Mouse (Mus musculus): ENCODE results near the gene Cep128. TPM values are rescaled to one million over a fixed set of nuclear protein-coding genes. Genes with fewer than 3 reads are reported as not detected.
A peak's percentile ranks its signal among the peaks of the same experiment; 100 is the strongest.

The Cep128 gene
- total RNA-seq, 2 experiments from 2014 or later = 8.4 to 9.3 TPM

DNA sequence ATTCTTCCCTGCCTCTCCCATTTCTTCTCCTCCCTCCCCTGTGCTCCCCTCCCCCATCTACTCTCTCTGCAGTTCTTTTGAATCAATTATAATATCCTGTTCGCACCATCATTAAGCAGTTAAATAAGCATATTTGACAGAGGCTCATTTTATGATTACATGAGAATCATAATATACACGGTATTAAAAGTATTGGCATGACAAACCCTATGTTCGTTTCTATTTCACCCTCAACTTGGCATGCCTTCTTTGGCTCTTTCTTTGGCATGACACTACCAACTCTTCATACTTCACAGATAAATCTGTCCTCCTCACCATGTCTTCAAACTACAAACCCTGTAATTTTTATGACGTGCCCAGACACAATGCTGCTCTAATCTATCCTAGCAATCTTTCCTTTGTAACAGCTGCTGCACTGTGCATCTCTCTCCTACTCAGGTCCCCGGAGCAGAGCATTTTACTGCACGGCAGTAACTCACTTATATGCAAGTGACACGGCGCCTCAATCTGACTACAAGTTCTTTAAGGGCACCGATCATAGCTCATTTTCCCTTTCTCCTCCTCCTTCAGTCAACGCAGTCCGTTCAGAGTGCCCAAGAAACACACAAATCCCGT lies 324.4 kb downstream of the Cep128 start:
- no peak for TF ChIP-seq CTCF (conservative IDR thresholded peaks at IDR 0.05)
- H3K27ac ChIP-seq = no peak overlapping the region
- H3K4me3 ChIP-seq = no peak overlapping the region
- no peak for DNase-seq (ENCODE audit: low spot score in 2 of 2)

DNA sequence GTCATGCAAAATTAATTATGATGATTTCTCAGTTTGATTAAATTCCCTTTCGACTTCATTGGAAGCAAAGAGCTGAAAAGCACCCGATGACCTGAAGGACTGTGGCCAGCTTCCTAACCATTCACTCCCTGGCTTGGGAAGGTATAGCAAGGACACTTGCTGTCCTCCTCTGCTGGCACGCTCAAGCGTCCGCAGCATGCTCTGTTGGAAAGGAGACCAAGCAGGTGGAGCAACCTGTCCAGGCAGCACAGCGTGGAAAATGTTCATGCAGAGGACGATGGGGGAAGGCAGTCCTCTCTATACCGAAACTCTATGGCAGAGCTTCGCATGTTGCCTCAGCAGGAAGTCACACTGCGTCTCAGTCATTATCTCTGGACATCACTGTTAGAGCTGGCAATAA lies 327.3 kb downstream of the Cep128 start:
- no peak for DNase-seq (ENCODE audit: low spot score in 2 of 2)
- no peak overlapping the region for H3K4me3 ChIP-seq
- TF ChIP-seq CTCF (conservative IDR thresholded peaks at IDR 0.05) = no peak
- no peak overlapping the region for H3K27ac ChIP-seq

DNA sequence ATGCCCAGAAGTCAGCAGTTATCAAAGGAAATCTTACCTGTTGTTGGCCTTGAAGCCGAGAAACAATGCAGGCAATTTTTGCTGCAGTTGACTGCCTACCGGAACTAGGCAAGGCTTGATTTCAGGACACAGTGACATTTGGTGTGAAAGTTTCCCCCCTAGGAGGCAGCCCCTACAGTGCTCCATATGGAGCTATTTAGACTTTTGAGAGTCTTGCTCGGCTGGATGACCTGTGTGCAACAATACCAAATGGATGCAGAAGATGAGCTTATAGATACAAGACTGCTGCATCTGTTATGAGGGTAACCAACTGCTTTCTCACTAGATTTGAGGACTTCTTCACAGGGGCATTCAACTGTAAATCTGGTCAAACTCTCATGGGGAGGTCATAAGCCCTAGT lies 331.9 kb downstream of the Cep128 start:
- Histone ChIP-seq H3K4me3 (no peak overlapping the region), H3K27ac (no peak overlapping the region)
- TF ChIP-seq CTCF (conservative IDR thresholded peaks at IDR 0.05) = no peak
- DNase-seq (ENCODE audit: low spot score in 2 of 2) = no peak

DNA sequence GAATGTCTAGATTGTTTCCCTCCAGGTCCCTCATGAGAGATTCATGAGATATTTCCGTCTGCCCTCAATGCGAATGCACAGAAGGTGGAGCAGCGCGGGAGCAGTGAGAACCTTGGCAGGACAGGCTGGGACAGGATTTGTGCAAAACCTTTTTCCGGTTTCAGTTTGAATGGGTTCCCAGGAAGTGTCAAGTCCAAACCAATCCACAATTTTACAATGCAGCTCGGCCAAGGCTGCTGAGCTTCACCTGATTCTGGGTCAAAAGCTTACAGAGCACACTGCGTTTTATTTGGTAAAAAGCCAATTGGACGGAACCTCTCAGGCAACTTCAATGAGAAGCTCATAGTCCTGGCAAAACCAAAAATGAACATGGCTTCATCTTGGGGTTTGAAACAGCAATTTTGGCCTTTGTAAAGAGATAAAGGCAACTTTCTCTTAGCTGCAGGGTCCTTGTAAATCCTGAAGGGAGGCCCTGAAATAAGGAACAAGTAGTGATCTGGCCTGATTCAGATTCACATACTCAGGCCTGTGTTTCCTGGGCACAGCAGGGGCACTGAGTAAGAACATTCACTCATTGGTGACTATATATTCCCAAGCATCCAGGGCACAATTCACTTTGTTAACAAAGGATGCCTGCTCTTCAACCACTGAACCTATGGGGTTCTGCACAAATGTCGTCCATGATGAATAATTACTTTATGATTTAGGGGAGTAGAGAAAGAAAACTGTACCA lies 333.4 kb downstream of the Cep128 start:
- TF ChIP-seq CTCF (conservative IDR thresholded peaks at IDR 0.05) = no peak
- H3K27ac ChIP-seq = peak overlapping the region; percentile 39; the same call in 1 of the 2 replicates

DNA sequence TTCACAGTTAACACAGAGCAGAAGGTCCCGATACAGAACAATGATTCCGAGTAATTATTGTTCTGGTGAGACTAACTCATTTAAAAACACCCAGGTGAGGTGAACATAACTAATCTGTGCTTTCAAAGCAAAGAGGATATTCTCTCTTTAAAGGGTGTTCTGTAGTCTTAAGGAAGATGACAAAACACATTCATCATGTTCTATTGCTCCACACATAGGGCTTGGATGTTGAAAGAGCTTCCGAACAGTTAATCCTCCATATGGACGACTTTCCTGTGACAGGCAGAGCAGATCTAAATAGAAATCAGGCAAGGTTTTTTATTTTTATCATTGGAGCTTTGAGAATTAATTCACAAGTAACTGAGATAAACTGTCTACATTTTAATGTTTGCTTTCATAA lies 342.8 kb downstream of the Cep128 start:
- H3K27ac ChIP-seq = peak overlapping the region; percentile 7; the same call in 1 of the 2 replicates
- peak in 1 of 2 experiments; percentile 4 for DNase-seq (ENCODE audit: low spot score in 2 of 2)
- no peak overlapping the region for H3K4me3 ChIP-seq
- no peak for TF ChIP-seq CTCF (conservative IDR thresholded peaks at IDR 0.05)

More for the DNA sequence above, 333.4 kb downstream of the Cep128 start:
- H3K4me3 ChIP-seq = no peak overlapping the region
- peak; percentile 13 to 18 for DNase-seq (ENCODE audit: low spot score in 2 of 2)

DNA sequence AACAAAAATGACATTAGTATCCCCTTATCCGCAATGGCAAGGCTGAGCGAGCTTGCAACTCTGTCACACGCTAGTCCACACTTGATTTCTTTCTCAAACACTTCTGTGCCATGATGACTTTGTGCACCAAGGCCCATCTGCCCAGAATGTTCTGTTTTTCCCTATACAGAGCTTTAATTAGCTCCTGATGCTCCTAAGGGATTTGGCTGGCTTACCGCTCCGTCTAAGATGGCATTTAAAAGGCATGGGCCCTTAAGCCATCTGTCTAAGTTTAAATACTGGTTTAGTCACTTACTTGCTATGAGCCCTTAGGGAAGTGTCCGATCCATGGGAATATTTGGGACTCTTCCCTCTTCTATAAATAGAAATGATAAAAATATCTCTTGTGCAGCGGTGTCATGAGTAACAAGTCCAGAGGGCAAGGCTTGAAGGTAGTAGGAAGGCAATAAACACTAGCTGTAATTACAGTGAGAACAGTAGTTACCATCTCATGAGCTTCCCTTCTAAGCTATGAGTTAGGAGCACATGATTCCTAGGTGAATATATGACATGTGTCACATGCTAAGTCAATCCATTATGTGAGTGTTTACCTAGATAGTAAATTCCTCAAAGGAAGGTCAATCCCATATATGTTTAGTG lies 343.8 kb downstream of the Cep128 start:
- DNase-seq (ENCODE audit: low spot score in 2 of 2) = peak in 1 of 2 experiments; percentile 15
- Histone ChIP-seq H3K4me3 (no peak overlapping the region), H3K27ac (no peak overlapping the region)
- TF ChIP-seq CTCF (conservative IDR thresholded peaks at IDR 0.05) = no peak

DNA sequence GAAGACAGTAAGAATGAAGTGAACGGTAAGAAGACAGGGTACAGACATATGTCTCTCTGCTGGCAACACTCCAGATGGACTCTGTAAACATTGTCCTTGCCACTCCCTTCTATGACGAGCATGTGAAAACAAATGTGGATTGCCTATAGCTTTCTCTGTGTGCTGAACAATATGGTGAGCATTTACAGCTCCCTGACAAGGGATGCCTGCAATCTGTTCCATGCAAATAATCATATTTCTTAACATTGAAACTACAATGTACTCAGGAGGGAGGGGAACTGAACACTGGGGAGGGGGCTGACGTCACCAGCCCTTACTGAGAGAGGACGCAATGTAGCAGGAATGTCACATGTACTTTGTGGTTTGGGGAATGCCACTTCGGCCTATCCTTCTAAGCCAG lies 355.1 kb downstream of the Cep128 start:
- DNase-seq (ENCODE audit: low spot score in 2 of 2) = no peak
- H3K27ac ChIP-seq = no peak overlapping the region
- no peak for TF ChIP-seq CTCF (conservative IDR thresholded peaks at IDR 0.05)
- H3K4me3 ChIP-seq = no peak overlapping the region

DNA sequence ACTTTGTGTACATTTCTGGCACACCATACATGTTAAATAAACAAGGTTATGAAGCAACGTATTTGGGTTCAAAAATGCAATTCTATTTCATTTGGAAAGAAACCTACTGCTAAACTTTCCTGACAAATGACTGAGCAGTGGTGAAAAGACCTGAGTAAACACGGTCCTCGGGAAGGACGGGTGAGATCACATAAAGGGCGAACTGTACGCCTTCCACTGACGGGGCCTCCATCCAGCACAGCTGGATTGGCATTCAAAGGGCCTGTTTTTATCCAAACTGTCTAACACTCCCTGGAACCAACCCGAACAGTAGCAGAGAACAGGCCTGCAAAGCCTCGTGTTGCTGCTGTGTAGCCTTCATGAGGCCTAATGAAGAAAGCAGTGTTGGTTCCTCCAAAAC lies 356.5 kb downstream of the Cep128 start:
- DNase-seq (ENCODE audit: low spot score in 2 of 2) = no peak
- Histone ChIP-seq H3K27ac (no peak overlapping the region), H3K4me3 (no peak overlapping the region)
- TF ChIP-seq CTCF (conservative IDR thresholded peaks at IDR 0.05) = no peak

DNA sequence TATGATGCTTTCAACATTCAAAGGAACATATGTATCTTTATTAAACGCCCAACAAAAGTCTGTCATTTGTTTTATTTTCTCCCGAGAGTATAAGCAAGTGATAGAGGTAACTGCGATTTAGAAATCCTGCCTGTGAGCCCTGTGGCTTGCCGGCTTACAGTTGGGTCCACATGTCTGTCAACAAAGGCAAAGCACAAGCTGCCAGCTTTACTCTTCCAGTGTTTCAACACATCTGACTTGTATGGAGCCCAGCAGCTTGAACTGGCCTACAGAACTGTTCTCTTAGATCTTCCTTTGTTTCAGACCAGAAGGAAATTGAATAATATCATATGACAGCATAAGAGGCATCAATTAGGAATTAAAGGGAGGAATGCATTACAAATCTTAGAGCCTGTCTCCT lies 357.1 kb downstream of the Cep128 start:
- Histone ChIP-seq H3K4me3 (no peak overlapping the region), H3K27ac (no peak overlapping the region)
- no peak for TF ChIP-seq CTCF (conservative IDR thresholded peaks at IDR 0.05)
- no peak for DNase-seq (ENCODE audit: low spot score in 2 of 2)

DNA sequence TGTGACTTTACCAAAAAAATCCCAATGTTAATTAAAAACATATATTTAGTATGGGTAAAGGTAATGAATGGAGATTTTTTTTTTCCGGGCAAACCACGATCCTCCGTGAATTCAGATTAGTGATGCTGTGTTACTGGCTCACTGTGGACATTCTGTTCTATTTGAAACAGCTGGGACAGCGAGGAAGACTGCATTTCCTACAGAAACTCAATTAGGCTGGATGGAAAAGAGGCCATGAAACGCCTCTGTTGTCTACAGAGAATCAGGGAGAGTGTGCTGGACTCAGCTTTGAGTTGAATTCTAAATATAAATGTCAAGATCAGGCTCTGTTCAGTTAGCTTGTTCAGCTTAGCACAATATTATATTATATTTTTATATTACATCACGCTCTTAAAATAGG lies 369.1 kb downstream of the Cep128 start:
- TF ChIP-seq CTCF (conservative IDR thresholded peaks at IDR 0.05) = no peak
- peak overlapping the region; percentile 36; the same call in 1 of the 2 replicates for H3K27ac ChIP-seq
- no peak for DNase-seq (ENCODE audit: low spot score in 2 of 2)

DNA sequence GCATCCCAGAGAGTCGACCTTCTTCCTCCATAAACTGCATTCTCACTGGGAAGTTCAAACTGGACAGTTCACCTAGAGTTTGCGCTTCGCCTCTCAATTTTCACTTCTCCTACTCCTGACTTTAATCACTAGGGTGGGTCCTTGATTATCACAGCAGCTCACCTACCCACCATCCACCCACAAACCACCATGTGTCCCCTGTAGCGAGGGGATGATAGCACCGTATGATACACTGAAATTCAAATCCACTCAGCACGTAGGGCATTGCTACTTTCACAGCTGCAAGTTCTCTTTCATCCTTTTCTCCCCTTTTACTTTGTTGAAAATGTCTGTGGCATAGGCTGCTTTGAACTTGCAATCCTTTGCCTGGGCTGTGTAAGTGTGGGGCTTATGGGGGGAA lies 371.2 kb downstream of the Cep128 start:
- DNase-seq (ENCODE audit: low spot score in 2 of 2) = no peak
- no peak for TF ChIP-seq CTCF (conservative IDR thresholded peaks at IDR 0.05)
- no peak overlapping the region for H3K27ac ChIP-seq

More for the DNA sequence above, 369.1 kb downstream of the Cep128 start:
- H3K4me3 ChIP-seq = no peak overlapping the region

DNA sequence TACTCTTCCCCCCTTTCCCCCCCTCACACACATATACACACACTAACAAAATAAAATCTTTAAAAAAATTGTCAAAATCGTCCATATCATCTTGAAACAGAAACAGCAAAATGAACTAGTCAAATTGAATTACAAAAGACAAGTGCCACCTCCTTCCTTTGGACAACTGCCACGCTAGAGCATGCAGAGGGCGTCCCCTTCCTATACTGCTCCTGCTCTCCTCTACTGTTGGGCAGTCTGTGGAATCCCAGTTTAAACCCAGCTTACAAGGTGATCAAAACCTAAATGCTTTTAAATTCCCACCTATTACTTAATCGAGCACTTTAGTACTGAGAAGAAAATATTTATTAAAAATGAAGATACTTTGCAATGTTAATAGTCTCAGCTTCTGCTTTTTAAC lies 372.0 kb downstream of the Cep128 start:
- TF ChIP-seq CTCF (conservative IDR thresholded peaks at IDR 0.05) = no peak
- DNase-seq (ENCODE audit: low spot score in 2 of 2) = no peak
- H3K4me3 ChIP-seq = no peak overlapping the region
- H3K27ac ChIP-seq = peak overlapping the region; percentile 20; the same call in 1 of the 2 replicates

More for the DNA sequence above, 371.2 kb downstream of the Cep128 start:
- no peak overlapping the region for H3K4me3 ChIP-seq

DNA sequence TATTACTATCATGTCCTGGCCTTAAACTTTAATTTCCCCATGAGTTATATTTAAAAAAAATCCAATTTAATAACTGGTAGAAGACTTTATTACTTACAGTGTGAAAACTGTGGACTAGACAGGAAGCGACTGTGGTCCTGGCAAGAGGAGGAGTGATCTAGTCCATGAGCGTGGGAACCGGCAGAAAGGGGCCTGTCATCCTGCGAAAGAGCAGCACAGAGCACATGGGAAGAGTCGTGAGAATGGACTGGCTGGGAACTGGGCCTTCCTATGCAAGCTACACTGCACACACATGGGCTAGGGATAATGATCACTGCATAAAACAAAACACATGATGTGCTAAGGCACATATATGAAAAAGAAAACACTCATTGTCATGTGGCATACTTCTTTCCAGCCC lies 375.5 kb downstream of the Cep128 start:
- no peak overlapping the region for H3K4me3 ChIP-seq
- no peak for DNase-seq (ENCODE audit: low spot score in 2 of 2)
- no peak overlapping the region for H3K27ac ChIP-seq
- no peak for TF ChIP-seq CTCF (conservative IDR thresholded peaks at IDR 0.05)

Data from layer of hippocampus, adult 2 months (tissue).